Mouse (Mus musculus): Measurements from ENCODE around the gene Slc17a1.

The Slc17a1 gene

DNA sequence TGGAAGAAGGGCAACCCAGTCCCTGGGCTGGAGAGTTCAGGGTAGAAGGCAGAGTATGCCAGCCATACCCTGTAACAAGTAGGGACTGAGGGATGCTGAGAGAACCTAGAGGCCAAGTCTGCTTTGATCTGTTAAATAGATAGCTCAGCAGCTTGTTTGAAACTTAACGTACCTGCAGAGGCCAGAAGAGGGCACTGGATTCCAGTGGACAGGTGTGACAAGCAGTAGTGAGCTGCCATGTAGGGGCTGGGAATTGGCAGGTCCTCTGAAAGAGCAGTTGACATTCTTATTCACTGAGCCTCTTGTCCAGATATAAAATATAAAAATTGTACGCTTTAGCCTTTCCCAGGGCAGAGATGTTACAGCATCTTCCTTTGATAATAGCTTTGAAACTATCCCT, 75.3 kb downstream of the Slc17a1 start:
- DNase-seq (ENCODE audit: extremely low read depth, low read depth, low spot score) = no peak

Data from fat pad, adult 2 months (tissue).